Mouse (Mus musculus) intestine, embryonic 15.5 days (tissue): ENCODE measurements around the gene Isy1. TPM values are rescaled to one million over a fixed set of nuclear protein-coding genes. Genes with fewer than 3 reads are reported as not detected.

Source experiments
- polyA plus RNA-seq: library from polyadenylated mRNA; unstranded; fragments of >200 nt; fragmentation: Nextera tagmentation; extraction: Ambion mirVana; gene quantifications from 2 replicates; pipeline ENCODE4 v1.2.1, GENCODE M21; 2015

Gene Isy1
- polyA plus RNA-seq, 1 experiment from 2014 or later = 58.1 TPM

Other genes starting within 250 kb of the Isy1 start
- 2.6 and 2.7 TPM in 2 replicates for gene Prokr1, start 248.1 kb downstream of the Isy1 start, polyA plus RNA-seq
- 13.3 and 15.1 TPM in 2 replicates for gene Aplf, start 166.6 kb downstream of the Isy1 start, polyA plus RNA-seq
- gene Efcc1, start 107.9 kb downstream of the Isy1 start, polyA plus RNA-seq = 0.90 and 1.0 TPM in 2 replicates
- 1.4 and 2.2 TPM in 2 replicates for gene Gp9, start 60.7 kb downstream of the Isy1 start, polyA plus RNA-seq
- gene Rab43, start 26.6 kb downstream of the Isy1 start, polyA plus RNA-seq = 11.0 and 12.2 TPM in 2 replicates
- gene Gm45140, start 3.0 kb downstream of the Isy1 start, polyA plus RNA-seq = 3.3 and 4.1 TPM in 2 replicates
- 991 and 1,100 TPM in 2 replicates for gene Cnbp, start 12.3 kb upstream of the Isy1 start, polyA plus RNA-seq
- 154 and 161 TPM in 2 replicates for gene Copg1, start 49.0 kb upstream of the Isy1 start, polyA plus RNA-seq
- 41.0 TPM in 2 replicates for gene Hmces, start 75.1 kb upstream of the Isy1 start, polyA plus RNA-seq
- 23.4 and 29.6 TPM in 2 replicates for gene H1fx, start 142.8 kb upstream of the Isy1 start, polyA plus RNA-seq
- gene Rab7, start 206.5 kb upstream of the Isy1 start, polyA plus RNA-seq = 243 and 244 TPM in 2 replicates
- gene Rpn1, start 245.7 kb upstream of the Isy1 start, polyA plus RNA-seq = 423 and 425 TPM in 2 replicates